Comparison of ENCODE assay signal across 21 mouse cellular contexts in genomic region chr13:107569477-107569876, GRCm38 (mm10).
DNase-seq lines count a peak whose midpoint lies in the region; ATAC-seq and TF ChIP-seq lines count a peak whose summit lies in the region.
"Had no signal": no experiment of that assay in that cellular context is flagged by ENCODE, and none has a peak within 500 bp of the region (broad histone marks: within the 10 kb centered on the region; RNA-seq: fewer than 3 reads in every experiment).

No protein-coding gene starts in this region.

- H3K9ac ChIP-seq in heart, embryonic 15.5 days = no peak overlapping the region
- no peak overlapping the region for H3K9ac ChIP-seq in lung, embryonic 15.5 days
- no peak overlapping the region for H3K9ac ChIP-seq in CH12.LX (ENCODE audit: insufficient read depth, low read depth)
- no peak overlapping the region for H3K9ac ChIP-seq in liver, embryonic 16.5 days (ENCODE audit: low read depth, low read length)
- H3K9ac ChIP-seq in midbrain, embryonic 11.5 days (ENCODE audit: low read length) = no peak overlapping the region
- H3K9ac ChIP-seq: forebrain, embryonic 13.5 days; hindbrain, embryonic 14.5 days; lung, embryonic 14.5 days; midbrain, embryonic 15.5 days; neural tube, embryonic 15.5 days had no signal

- no peak overlapping the region for H3K4me3 ChIP-seq in heart, embryonic 15.5 days
- H3K4me3 ChIP-seq in lung, embryonic 15.5 days = no peak overlapping the region
- no peak overlapping the region for H3K4me3 ChIP-seq in CH12.LX (replicated peaks in 1 of 3; ENCODE audit: low read depth in 2 of 3, low read length in 2 of 3, poor library complexity in 1 of 3)
- H3K4me3 ChIP-seq in liver, embryonic 16.5 days (ENCODE audit: low read depth, low read length) = no peak overlapping the region
- no peak overlapping the region for H3K4me3 ChIP-seq in midbrain, embryonic 11.5 days (ENCODE audit: low read depth, low read length)
- H3K4me3 ChIP-seq: forebrain, embryonic 13.5 days; midbrain, embryonic 15.5 days; neural tube, embryonic 15.5 days had no signal

- no peak for TF ChIP-seq POLR2A in CH12.LX (IDR thresholded peaks at IDR 0.05; ENCODE audit: low read depth, low read length)

- DNase-seq in heart, postnatal 14 days = no peak
- DNase-seq in lung, postnatal 25 days (ENCODE audit: low spot score) = no peak
- DNase-seq in CH12.LX (ENCODE audit: extremely low read depth) = no peak
- DNase-seq in midbrain, embryonic 11.5 days (ENCODE audit: low spot score, missing footprints) = no peak
- DNase-seq: B cell, adult 2 months; cerebellum, adult 8-10 months; cerebellum, postnatal 25 days; gastrocnemius, postnatal 10 days; layer of hippocampus, postnatal 36 days; left cerebral cortex, postnatal 4 days; right cerebral cortex, postnatal 25 days had no signal

- TF ChIP-seq CTCF in CH12.LX (conservative IDR thresholded peaks at IDR 0.05 in 1 of 2, IDR thresholded peaks at IDR 0.05 in 1 of 2; ENCODE audit: low read depth in 2 of 2, low read length in 2 of 2) = no peak

- H3K27ac ChIP-seq in heart, embryonic 15.5 days = peak overlapping the region; percentile 61
- H3K27ac ChIP-seq in lung, embryonic 15.5 days = 0 out of 2 replicates have a peak overlapping the region, but pooled peaks have one; percentile 37
- no peak overlapping the region for H3K27ac ChIP-seq in CH12.LX (ENCODE audit: insufficient read depth, low read depth)
- no peak overlapping the region for H3K27ac ChIP-seq in liver, embryonic 16.5 days (ENCODE audit: low read length)
- H3K27ac ChIP-seq in midbrain, embryonic 11.5 days (ENCODE audit: low read depth, low read length) = no peak overlapping the region
- H3K27ac ChIP-seq: forebrain, embryonic 13.5 days; hindbrain, embryonic 14.5 days; midbrain, embryonic 15.5 days; neural tube, embryonic 15.5 days had no signal

- dilution Hi-C loops in CH12.LX (cut with MboI; ENCODE audit: extremely low pct_ligation_motif_present, extremely low pct_unique_long_range_greater_than_20kb, low sequenced_read_pairs) = no loop called here

- in situ Hi-C loops in CH12.LX (cut with MboI; ENCODE audit: low pct_ligation_motif_present, low pct_unique_long_range_greater_than_20kb, low sequenced_read_pairs) = no loop called here

- H3K4me1 ChIP-seq in heart, embryonic 15.5 days (replicated peaks) = no peaks in the 10 kb centered on the region
- H3K4me1 ChIP-seq in lung, embryonic 15.5 days = peaks cover 4% of the 10 kb centered on the region; the same call in 1 of the 2 replicates
- peaks cover 27 to 47% of the 10 kb centered on the region in 2 experiments for H3K4me1 ChIP-seq in CH12.LX (ENCODE audit: control insufficient read depth in 1 of 2, insufficient read depth in 2 of 2)
- H3K4me1 ChIP-seq in liver, embryonic 16.5 days (ENCODE audit: control insufficient read depth, low read depth, low read length) = no peaks in the 10 kb centered on the region; the same call in 1 of the 2 replicates
- H3K4me1 ChIP-seq in midbrain, embryonic 11.5 days (ENCODE audit: control insufficient read depth, insufficient read depth, low read length) = no peaks in the 10 kb centered on the region
- H3K4me1 ChIP-seq: midbrain, embryonic 15.5 days; neural tube, embryonic 15.5 days had no signal

- no peak for ATAC-seq in heart, embryonic 15.5 days (replicated peaks; ENCODE audit: insufficient number of reproducible peaks, insufficient read depth, low FRiP score, low read depth)
- ATAC-seq in lung, embryonic 15.5 days (ENCODE audit: borderline replicate concordance, extremely low read depth, low FRiP score, low TSS enrichment) = no peak
- 0 out of 2 replicates have a peak, but pooled peaks have one; percentile 13 for ATAC-seq in liver, embryonic 16.5 days (ENCODE audit: low read depth)
- ATAC-seq in midbrain, embryonic 11.5 days (ENCODE audit: low FRiP score) = no peak
- ATAC-seq: forebrain, embryonic 13.5 days; intestine, postnatal 0 days; midbrain, embryonic 15.5 days; Patski had no signal

- no peaks in the 10 kb centered on the region for H3K9me3 ChIP-seq in heart, embryonic 15.5 days (replicated peaks)
- H3K9me3 ChIP-seq in lung, embryonic 15.5 days = no peaks in the 10 kb centered on the region
- no peaks in the 10 kb centered on the region for H3K9me3 ChIP-seq in CH12.LX (replicated peaks; ENCODE audit: low read length)
- H3K9me3 ChIP-seq in liver, embryonic 16.5 days (replicated peaks; ENCODE audit: control insufficient read depth, low read length) = no peaks in the 10 kb centered on the region
- H3K9me3 ChIP-seq in midbrain, embryonic 11.5 days (ENCODE audit: control insufficient read depth, low read length) = no peaks in the 10 kb centered on the region
- H3K9me3 ChIP-seq: forebrain, embryonic 13.5 days; midbrain, embryonic 15.5 days; neural tube, embryonic 15.5 days had no signal

- TF ChIP-seq RAD21 in CH12.LX (IDR thresholded peaks at IDR 0.05; ENCODE audit: low read depth, low read length) = no peak

- intact Hi-C loops in heart, postnatal 14 days (cut with DNase I) = no loop called here

- 0 out of 2 replicates have a peak, but pooled peaks cover 4% of the 10 kb centered on the region for H3K27me3 ChIP-seq in heart, embryonic 15.5 days
- no peaks in the 10 kb centered on the region for H3K27me3 ChIP-seq in lung, embryonic 15.5 days
- H3K27me3 ChIP-seq in CH12.LX (replicated peaks) = no peaks in the 10 kb centered on the region
- H3K27me3 ChIP-seq in liver, embryonic 16.5 days (ENCODE audit: control insufficient read depth, insufficient read depth, low read depth, low read length) = no peaks in the 10 kb centered on the region
- H3K27me3 ChIP-seq in midbrain, embryonic 11.5 days (ENCODE audit: control insufficient read depth, insufficient read depth, low read length) = no peaks in the 10 kb centered on the region
- H3K27me3 ChIP-seq: forebrain, embryonic 13.5 days; midbrain, embryonic 15.5 days; neural tube, embryonic 15.5 days had no signal

- H3K79me2 ChIP-seq in CH12.LX (replicated peaks; ENCODE audit: control insufficient read depth, extremely low read depth, insufficient read depth, poor library complexity, severe bottlenecking) = no peaks in the 10 kb centered on the region

- no peak overlapping the region for H3K4me2 ChIP-seq in heart, embryonic 15.5 days
- no peak overlapping the region for H3K4me2 ChIP-seq in lung, embryonic 15.5 days
- H3K4me2 ChIP-seq in CH12.LX (ENCODE audit: insufficient read depth, low read depth, poor library complexity, severe bottlenecking) = no peak overlapping the region
- no peak overlapping the region for H3K4me2 ChIP-seq in liver, embryonic 16.5 days (ENCODE audit: low read depth, low read length)
- no peak overlapping the region for H3K4me2 ChIP-seq in midbrain, embryonic 11.5 days
- H3K4me2 ChIP-seq: forebrain, embryonic 13.5 days; hindbrain, embryonic 14.5 days; lung, embryonic 14.5 days; midbrain, embryonic 15.5 days; neural tube, embryonic 15.5 days had no signal

- TF ChIP-seq EP300 in CH12.LX (IDR thresholded peaks at IDR 0.05; ENCODE audit: low read length) = no peak

- 70% methylated on average over 2 of the region's 2 CpGs for WGBS in heart, embryonic 15.5 days
- 74% methylated on average over 2 of the region's 2 CpGs for WGBS in lung, embryonic 15.5 days
- WGBS in liver, embryonic 16.5 days (ENCODE audit: insufficient replicate concordance) = 16% methylated on average over 2 of the region's 2 CpGs
- WGBS in midbrain, embryonic 11.5 days = 83% methylated on average over 2 of the region's 2 CpGs

- no peaks in the 10 kb centered on the region for H3K36me3 ChIP-seq in heart, embryonic 15.5 days
- H3K36me3 ChIP-seq in lung, embryonic 15.5 days = no peaks in the 10 kb centered on the region
- no peaks in the 10 kb centered on the region for H3K36me3 ChIP-seq in CH12.LX (replicated peaks in 1 of 2; ENCODE audit: control insufficient read depth in 1 of 2, insufficient read depth in 1 of 2, low read length in 1 of 2)
- no peaks in the 10 kb centered on the region for H3K36me3 ChIP-seq in liver, embryonic 16.5 days (ENCODE audit: control insufficient read depth, insufficient read depth)
- no peaks in the 10 kb centered on the region for H3K36me3 ChIP-seq in midbrain, embryonic 11.5 days (ENCODE audit: control insufficient read depth, insufficient read depth, low read length)
- H3K36me3 ChIP-seq: midbrain, embryonic 15.5 days; neural tube, embryonic 15.5 days had no signal

TF ChIP-seq in CH12.LX, 34 proteins besides CTCF, POLR2A, EP300 and RAD21:
- TF ChIP-seq GABPA (IDR thresholded peaks at IDR 0.05; ENCODE audit: insufficient replicate concordance, low read depth, low read length) (no peak), ZNF384 (IDR thresholded peaks at IDR 0.05; ENCODE audit: low read depth, low read length) (peak; percentile 69; the same call in 1 of the 2 replicates)
TF ChIP-seq in CH12.LX: peak in this region for 1.

Comparison
In these comparisons a context has a peak if more than half of its experiments do, and no peak if none do; other contexts are left out.
1. H3K27ac ChIP-seq: peak in heart, embryonic 15.5 days (single experiment) and lung, embryonic 15.5 days (single experiment); none in CH12.LX (single experiment), liver, embryonic 16.5 days (single experiment) and midbrain, embryonic 11.5 days (single experiment).